In genomic region chr2:30237199-30237880, GRCm38 (mm10) we compare ENCODE assay signal across 8 mouse cellular contexts. TPM values are rescaled to one million over a fixed set of nuclear protein-coding genes. Genes with fewer than 3 reads are reported as not detected.
A peak's percentile ranks its signal among the peaks of the same experiment; 100 is the strongest.
DNase-seq lines count a peak whose midpoint lies in the region; ATAC-seq and TF ChIP-seq lines count a peak whose summit lies in the region.

Lrrc8a (plus strand) TSS chr2:30237715.

- peak within 1 kb of the TSS; percentile 89 for H3K4me3 ChIP-seq in hindbrain, embryonic 10.5 days
- peak within 1 kb of the TSS; percentile 88 for H3K4me3 ChIP-seq in lung, postnatal 0 days (ENCODE audit: low read depth, low read length)

- peak; percentile 94 for ATAC-seq in frontal cortex, adult (ENCODE audit: low TSS enrichment)
- peak; percentile 96 for ATAC-seq in lung, postnatal 0 days

- peak within 1 kb of the TSS; percentile 81 for H3K9ac ChIP-seq in lung, postnatal 0 days (replicated peaks; ENCODE audit: low read depth)

- peak; percentile 56; the same call in 1 of the 2 replicates for TF ChIP-seq EP300 in lung, postnatal 0 days (IDR thresholded peaks at IDR 0.05)

- DNase-seq in MEL-GATA-1-ER (ENCODE audit: extremely low read depth, low read depth) = peak; percentile 94
- peak; percentile 99 for DNase-seq in cerebellum, adult 8-10 months
- DNase-seq in hindbrain, embryonic 10.5 days (ENCODE audit: low spot score) = peak; percentile 100
- peak; percentile 99 for DNase-seq in layer of hippocampus, adult 9-11 months
- DNase-seq in lung, postnatal 0 days (ENCODE audit: low spot score) = peak; percentile 99
- peak; percentile 100 for DNase-seq in ovary, postnatal 14 days (ENCODE audit: low spot score)
- DNase-seq in thymus, postnatal 14 days = peak; percentile 100

- peak; percentile 67 for TF ChIP-seq CTCF in lung, postnatal 0 days (IDR thresholded peaks at IDR 0.05)

- peak within 1 kb of the TSS; percentile 77 for H3K4me2 ChIP-seq in lung, postnatal 0 days (replicated peaks; ENCODE audit: low read depth, low read length)

- peaks cover 35% of the 10 kb centered on the region for H3K36me3 ChIP-seq in hindbrain, embryonic 10.5 days
- H3K36me3 ChIP-seq in lung, postnatal 0 days (ENCODE audit: insufficient read depth, low read length) = peaks cover 14% of the 10 kb centered on the region; the same call in 1 of the 2 replicates

- peaks cover 39% of the 10 kb centered on the region for H3K4me1 ChIP-seq in hindbrain, embryonic 10.5 days (replicated peaks)
- peaks cover 18% of the 10 kb centered on the region; the same call in 1 of the 2 replicates for H3K4me1 ChIP-seq in lung, postnatal 0 days (ENCODE audit: insufficient read depth, low read depth, low read length)

- WGBS in hindbrain, embryonic 10.5 days = under 1% methylated on average over 67 of the region's 67 CpGs
- WGBS in lung, postnatal 0 days = under 1% methylated on average over 46 of the region's 67 CpGs

- H3K27me3 ChIP-seq in hindbrain, embryonic 10.5 days (ENCODE audit: insufficient read depth, poor library complexity, severe bottlenecking) = no peaks in the 10 kb centered on the region
- H3K27me3 ChIP-seq in lung, postnatal 0 days (replicated peaks; ENCODE audit: insufficient read depth, low read length) = no peaks in the 10 kb centered on the region

- peak within 1 kb of the TSS; percentile 95 for H3K27ac ChIP-seq in hindbrain, embryonic 10.5 days
- peak within 1 kb of the TSS; percentile 95 for H3K27ac ChIP-seq in lung, postnatal 0 days (ENCODE audit: low read length)

- H3K9me3 ChIP-seq in hindbrain, embryonic 10.5 days = no peaks in the 10 kb centered on the region
- H3K9me3 ChIP-seq in lung, postnatal 0 days (ENCODE audit: low read length) = no peaks in the 10 kb centered on the region

RNA-seq across cellular contexts. Expression of gene Lrrc8a, which starts in this region (rescaled TPM):
- 38.3 and 43.4 TPM in 2 replicates for polyA plus RNA-seq in hindbrain, embryonic 10.5 days (2016; fragmentation: Nextera tagmentation; extraction: Ambion mirVana)
- 58.2 and 68.8 TPM in 2 replicates for polyA plus RNA-seq in lung, postnatal 0 days (2015; fragmentation: Nextera tagmentation; extraction: Ambion mirVana)

Comparison
In these comparisons a context has a peak if more than half of its experiments do, and no peak if none do; other contexts are left out.
1. Peak in every context shown above with its lines: DNase-seq, ATAC-seq, H3K4me3 ChIP-seq and H3K27ac ChIP-seq.